In genomic region chr10:69705806-69706768, GRCm38 (mm10) we compare ENCODE assay signal across 8 mouse cellular contexts.
DNase-seq lines count a peak whose midpoint lies in the region; ATAC-seq lines count a peak whose summit lies in the region.

No protein-coding gene starts in this region.

- no peak for DNase-seq in heart, adult 8-10 months (ENCODE audit: low spot score)
- peak; percentile 79 for DNase-seq in cerebellum, adult 9-10 months
- DNase-seq in hindbrain, embryonic 10.5 days (ENCODE audit: low spot score) = peak; percentile 45
- no peak for DNase-seq in spleen, postnatal 36 days (ENCODE audit: low spot score in 2 of 2)
- no peak for DNase-seq in kidney, postnatal 14 days

- H3K4me1 ChIP-seq in heart, embryonic 15.5 days (replicated peaks) = peaks cover 25% of the 10 kb centered on the region
- H3K4me1 ChIP-seq in hindbrain, embryonic 10.5 days (replicated peaks) = peaks cover 40% of the 10 kb centered on the region
- H3K4me1 ChIP-seq in midbrain, embryonic 15.5 days = peaks cover 69% of the 10 kb centered on the region

- no peaks in the 10 kb centered on the region for H3K36me3 ChIP-seq in heart, embryonic 15.5 days
- no peaks in the 10 kb centered on the region for H3K36me3 ChIP-seq in hindbrain, embryonic 10.5 days
- H3K36me3 ChIP-seq in midbrain, embryonic 15.5 days (replicated peaks) = no peaks in the 10 kb centered on the region

- no peaks in the 10 kb centered on the region for H3K9me3 ChIP-seq in heart, embryonic 15.5 days (replicated peaks)
- no peaks in the 10 kb centered on the region for H3K9me3 ChIP-seq in hindbrain, embryonic 10.5 days
- H3K9me3 ChIP-seq in midbrain, embryonic 15.5 days = no peaks in the 10 kb centered on the region

- H3K9ac ChIP-seq in heart, embryonic 15.5 days = no peak overlapping the region
- H3K9ac ChIP-seq in midbrain, embryonic 15.5 days = peak overlapping the region; percentile 44

- H3K27me3 ChIP-seq in heart, embryonic 15.5 days = no peaks in the 10 kb centered on the region
- peaks cover 12% of the 10 kb centered on the region for H3K27me3 ChIP-seq in hindbrain, embryonic 10.5 days (ENCODE audit: insufficient read depth, poor library complexity, severe bottlenecking)
- no peaks in the 10 kb centered on the region for H3K27me3 ChIP-seq in midbrain, embryonic 15.5 days (replicated peaks)

- no peak; the same call in 1 of the 2 replicates for ATAC-seq in heart, embryonic 15.5 days (replicated peaks; ENCODE audit: insufficient number of reproducible peaks, insufficient read depth, low FRiP score, low read depth)
- ATAC-seq in midbrain, embryonic 15.5 days (replicated peaks) = peak; percentile 71
- ATAC-seq in megakaryocyte-erythroid progenitor cell, adult 5-6 weeks (replicated peaks; ENCODE audit: low FRiP score, low TSS enrichment, poor library complexity, severe bottlenecking) = no peak

- no peak overlapping the region for H3K27ac ChIP-seq in heart, embryonic 15.5 days
- H3K27ac ChIP-seq in hindbrain, embryonic 10.5 days = peak overlapping the region; percentile 84
- H3K27ac ChIP-seq in midbrain, embryonic 15.5 days = peak overlapping the region; percentile 84

- no peak overlapping the region for H3K4me3 ChIP-seq in heart, embryonic 15.5 days
- H3K4me3 ChIP-seq in hindbrain, embryonic 10.5 days = peak overlapping the region; percentile 53
- H3K4me3 ChIP-seq in midbrain, embryonic 15.5 days = peak overlapping the region; percentile 36

- 13% methylated on average over 17 of the region's 17 CpGs for WGBS in heart, embryonic 15.5 days
- WGBS in hindbrain, embryonic 10.5 days = 6% methylated on average over 17 of the region's 17 CpGs
- WGBS in midbrain, embryonic 15.5 days = 2% methylated on average over 17 of the region's 17 CpGs

- H3K4me2 ChIP-seq in heart, embryonic 15.5 days = peak overlapping the region; percentile 24; the same call in 1 of the 2 replicates
- H3K4me2 ChIP-seq in midbrain, embryonic 15.5 days = peak overlapping the region; percentile 52

Comparison
In these comparisons a context has a peak if more than half of its experiments do, and no peak if none do; other contexts are left out.
1. DNase-seq: peak in cerebellum, adult 9-10 months (single experiment) and hindbrain, embryonic 10.5 days (single experiment); none in heart, adult 8-10 months (single experiment), spleen, postnatal 36 days (0 of 2) and kidney, postnatal 14 days (single experiment).